Mouse (Mus musculus): ENCODE measurements at regions not wholly inside any gene's neighbourhood (a gene's known extent, or its start where the extent isn't known, plus 50 kb on each side); places are given as distances from the start of the nearest gene placed in this dataset.
A peak's percentile ranks its signal among the peaks of the same experiment; 100 is the strongest.

DNA sequence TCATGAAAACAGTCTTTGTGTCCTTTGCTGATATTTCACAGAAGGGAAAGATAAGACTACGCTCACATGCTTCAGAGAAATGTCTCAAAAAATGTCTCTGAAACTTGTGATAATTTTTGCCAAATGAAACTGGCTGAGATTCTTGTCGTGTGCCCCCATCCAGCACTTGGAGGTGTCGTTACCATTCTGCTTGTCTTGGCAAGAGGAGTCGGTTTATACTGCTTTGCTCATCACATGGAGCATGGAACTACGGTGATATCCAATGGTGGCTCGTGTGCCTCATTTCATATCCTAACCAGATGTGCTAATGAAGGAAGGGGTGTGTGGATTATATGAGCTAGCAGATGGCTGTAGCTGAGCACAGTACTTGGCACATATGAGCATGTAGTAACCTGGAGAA, 169.4 kb upstream of the Etaa1 start:
- no peaks in the 10 kb centered on the region for H3K4me1 ChIP-seq (ENCODE audit: control insufficient read depth, insufficient read depth, low read length)
- H3K4me3 ChIP-seq (ENCODE audit: low read depth, low read length) = no peak overlapping the region
- H3K9ac ChIP-seq (replicated peaks; ENCODE audit: low read depth, low read length) = no peak overlapping the region
- 83% methylated on average over 6 of the region's 6 CpGs for WGBS
- ATAC-seq (ENCODE audit: insufficient number of reproducible peaks, insufficient read depth, low FRiP score, low read depth) = no peak
- no peaks in the 10 kb centered on the region for H3K27me3 ChIP-seq (ENCODE audit: control insufficient read depth, insufficient read depth, low read length)
- no peaks in the 10 kb centered on the region for H3K36me3 ChIP-seq (ENCODE audit: control insufficient read depth, insufficient read depth, low read length)
- H3K9me3 ChIP-seq (ENCODE audit: control insufficient read depth, low read depth, low read length) = no peaks in the 10 kb centered on the region
- H3K4me2 ChIP-seq (replicated peaks; ENCODE audit: low read depth, low read length) = no peak overlapping the region
- H3K27ac ChIP-seq (ENCODE audit: low read length) = no peak overlapping the region

- H3K9me3 ChIP-seq (ENCODE audit: control insufficient read depth, low read depth, low read length) = no peaks in the 10 kb centered on the region
- H3K36me3 ChIP-seq (ENCODE audit: control insufficient read depth, insufficient read depth, low read length) = no peaks in the 10 kb centered on the region
- WGBS = 35% methylated on average over 2 of the region's 2 CpGs
- no peaks in the 10 kb centered on the region for H3K27me3 ChIP-seq (ENCODE audit: control insufficient read depth, insufficient read depth, low read length)
- H3K27ac ChIP-seq (ENCODE audit: low read length) = no peak overlapping the region
- no peak for ATAC-seq (ENCODE audit: insufficient number of reproducible peaks, insufficient read depth, low FRiP score, low read depth)
- no peaks in the 10 kb centered on the region for H3K4me1 ChIP-seq (ENCODE audit: control insufficient read depth, insufficient read depth, low read length)
- no peak overlapping the region for H3K4me3 ChIP-seq (ENCODE audit: low read depth, low read length)
- H3K9ac ChIP-seq (replicated peaks; ENCODE audit: low read depth, low read length) = no peak overlapping the region
- H3K4me2 ChIP-seq (replicated peaks; ENCODE audit: low read depth, low read length) = no peak overlapping the region
Measured at GRCm38 (mm10) chr11:18122616-18123015, 168.9 kb upstream of the Etaa1 start.

DNA sequence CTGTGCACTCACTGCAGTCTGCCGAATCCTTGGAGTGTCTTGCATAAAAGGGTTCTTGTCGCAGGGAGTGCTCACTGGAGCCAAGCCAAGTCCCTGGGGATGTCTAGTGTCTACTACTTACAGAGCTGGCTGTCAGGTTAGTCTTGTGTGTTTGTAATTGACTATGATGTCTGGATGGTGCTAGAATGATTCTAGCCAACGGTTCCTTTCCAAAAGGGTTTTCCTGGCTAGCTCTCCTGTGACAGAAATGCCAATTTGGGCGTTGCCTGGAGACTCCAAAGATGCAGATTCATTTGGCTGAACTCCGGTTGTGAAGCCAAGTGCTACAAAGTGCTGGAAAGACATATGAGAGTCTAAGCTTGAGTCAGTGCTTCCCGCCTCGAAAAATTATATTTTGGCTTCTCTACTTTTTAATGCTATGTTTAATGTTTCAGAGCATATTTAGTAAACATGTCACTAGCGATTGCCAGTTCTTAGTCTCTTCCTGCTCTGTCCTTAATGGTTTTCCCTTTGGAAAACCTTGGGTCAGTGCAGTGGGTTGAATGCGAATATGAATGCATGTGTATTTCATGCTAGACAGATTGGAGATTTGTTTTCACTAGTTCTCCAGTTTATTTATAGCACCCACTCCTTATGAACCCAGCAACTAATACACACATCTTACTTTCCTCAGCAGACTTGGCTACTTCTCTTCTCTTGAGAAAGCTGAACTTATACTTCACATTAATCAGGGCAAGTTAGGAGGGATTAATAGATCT, 162.2 kb upstream of the Etaa1 start:
- Histone ChIP-seq H3K4me3 (ENCODE audit: low read depth, low read length) (no peak overlapping the region), H3K36me3 (ENCODE audit: control insufficient read depth, insufficient read depth, low read length) (no peaks in the 10 kb centered on the region), H3K4me2 (replicated peaks; ENCODE audit: low read depth, low read length) (no peak overlapping the region), H3K9ac (replicated peaks; ENCODE audit: low read depth, low read length) (no peak overlapping the region), H3K27me3 (ENCODE audit: control insufficient read depth, insufficient read depth, low read length) (no peaks in the 10 kb centered on the region), H3K27ac (ENCODE audit: low read length) (no peak overlapping the region), H3K4me1 (ENCODE audit: control insufficient read depth, insufficient read depth, low read length) (0 out of 2 replicates have a peak, but pooled peaks cover 3% of the 10 kb centered on the region), H3K9me3 (ENCODE audit: control insufficient read depth, low read depth, low read length) (no peaks in the 10 kb centered on the region)
- 51% methylated on average over 9 of the region's 9 CpGs for WGBS
- ATAC-seq (ENCODE audit: insufficient number of reproducible peaks, insufficient read depth, low FRiP score, low read depth) = peak; percentile 67; the same call in 1 of the 2 replicates

GRCm38 (mm10) chr11:18102841-18103240, 149.2 kb upstream of the Etaa1 start:
- Histone ChIP-seq H3K36me3 (ENCODE audit: control insufficient read depth, insufficient read depth, low read length) (no peaks in the 10 kb centered on the region), H3K9ac (replicated peaks; ENCODE audit: low read depth, low read length) (no peak overlapping the region), H3K4me3 (ENCODE audit: low read depth, low read length) (no peak overlapping the region), H3K4me2 (replicated peaks; ENCODE audit: low read depth, low read length) (no peak overlapping the region), H3K27ac (ENCODE audit: low read length) (no peak overlapping the region), H3K9me3 (ENCODE audit: control insufficient read depth, low read depth, low read length) (no peaks in the 10 kb centered on the region), H3K4me1 (ENCODE audit: control insufficient read depth, insufficient read depth, low read length) (no peaks in the 10 kb centered on the region), H3K27me3 (ENCODE audit: control insufficient read depth, insufficient read depth, low read length) (no peaks in the 10 kb centered on the region)
- 68% methylated on average over 3 of the region's 3 CpGs for WGBS
- ATAC-seq (ENCODE audit: insufficient number of reproducible peaks, insufficient read depth, low FRiP score, low read depth) = no peak

DNA sequence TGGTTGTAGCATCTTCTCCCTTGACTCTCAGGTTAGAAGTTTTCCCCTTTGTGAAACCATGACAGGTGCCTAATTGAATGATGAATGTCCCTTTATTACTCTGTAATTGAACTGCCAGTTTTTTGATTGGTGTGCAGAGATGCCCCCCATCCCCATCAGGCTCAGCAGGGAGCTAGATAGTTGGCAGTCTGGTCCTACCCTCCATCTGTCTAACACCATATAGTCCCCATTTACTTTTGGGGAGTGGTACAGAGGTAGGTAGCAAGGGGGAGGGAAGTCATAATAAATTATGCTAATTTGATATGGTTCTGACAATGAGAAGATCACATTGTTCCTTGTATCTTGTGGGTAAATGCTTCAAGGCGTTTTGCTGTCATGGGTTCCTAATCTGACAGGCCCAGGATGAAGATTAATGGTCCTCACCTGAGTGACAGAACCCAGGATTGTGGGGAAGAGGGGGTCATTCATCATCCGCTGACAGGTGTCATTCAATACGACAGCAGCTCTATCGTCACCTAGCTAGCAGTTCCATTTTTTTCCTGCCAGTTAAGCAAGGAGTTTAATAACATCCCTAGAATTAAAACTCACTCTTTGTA, 122.3 kb upstream of the Etaa1 start:
- WGBS = 69% methylated on average over 4 of the region's 4 CpGs
- no peak overlapping the region for H3K9ac ChIP-seq (replicated peaks; ENCODE audit: low read depth, low read length)
- no peaks in the 10 kb centered on the region for H3K9me3 ChIP-seq (ENCODE audit: control insufficient read depth, low read depth, low read length)
- ATAC-seq (ENCODE audit: insufficient number of reproducible peaks, insufficient read depth, low FRiP score, low read depth) = no peak
- H3K4me2 ChIP-seq (replicated peaks; ENCODE audit: low read depth, low read length) = no peak overlapping the region
- H3K4me1 ChIP-seq (ENCODE audit: control insufficient read depth, insufficient read depth, low read length) = no peaks in the 10 kb centered on the region
- no peak overlapping the region for H3K27ac ChIP-seq (ENCODE audit: low read length)
- H3K27me3 ChIP-seq (ENCODE audit: control insufficient read depth, insufficient read depth, low read length) = no peaks in the 10 kb centered on the region
- no peak overlapping the region for H3K4me3 ChIP-seq (ENCODE audit: low read depth, low read length)
- H3K36me3 ChIP-seq (ENCODE audit: control insufficient read depth, insufficient read depth, low read length) = no peaks in the 10 kb centered on the region

DNA sequence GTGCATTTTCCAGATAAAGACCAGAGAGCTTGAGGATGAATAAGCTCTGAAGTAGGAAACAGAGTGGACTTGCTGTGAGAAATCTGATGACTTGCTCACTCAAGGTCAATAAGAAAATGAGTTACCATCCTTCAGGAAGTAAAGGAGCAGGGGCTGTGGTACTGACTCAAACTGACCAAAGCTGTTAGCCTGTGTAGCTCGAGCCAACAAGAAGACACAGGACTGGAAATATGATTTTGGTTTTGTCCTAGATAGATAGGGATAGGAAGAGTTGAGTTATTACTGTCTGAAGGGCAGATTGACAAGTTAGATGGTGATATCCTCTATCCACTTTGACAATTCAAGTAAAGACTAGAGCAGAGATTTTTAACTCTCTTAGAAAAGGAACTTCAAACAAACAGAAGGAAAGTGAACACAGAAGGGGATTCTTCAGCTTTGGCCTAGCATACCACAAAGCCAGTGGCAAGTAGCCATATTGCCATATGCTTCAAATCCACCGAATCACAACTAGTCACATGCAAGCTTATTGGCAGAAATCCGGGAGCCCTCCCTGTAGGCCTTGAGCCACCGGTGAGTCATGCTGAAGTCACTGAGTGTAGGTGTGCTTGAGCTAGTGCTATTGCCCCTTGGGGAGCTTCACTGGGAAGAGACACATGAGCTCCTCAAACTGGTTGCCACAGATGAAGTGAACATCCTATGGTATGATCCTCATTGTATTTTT, 117.1 kb upstream of the Etaa1 start:
- H3K9ac ChIP-seq (replicated peaks; ENCODE audit: low read depth, low read length) = no peak overlapping the region
- no peak for ATAC-seq (ENCODE audit: insufficient number of reproducible peaks, insufficient read depth, low FRiP score, low read depth)
- 79% methylated on average over 4 of the region's 4 CpGs for WGBS

GRCm38 (mm10) chr11:18070032-18070374, 116.3 kb upstream of the Etaa1 start:
- 43% methylated on average over 8 of the region's 8 CpGs for WGBS
- no peak overlapping the region for H3K27ac ChIP-seq (ENCODE audit: low read length)
- H3K9me3 ChIP-seq (ENCODE audit: control insufficient read depth, low read depth, low read length) = no peaks in the 10 kb centered on the region
- 0 out of 2 replicates have a peak, but pooled peaks cover 3% of the 10 kb centered on the region for H3K4me1 ChIP-seq (ENCODE audit: control insufficient read depth, insufficient read depth, low read length)
- H3K4me2 ChIP-seq (replicated peaks; ENCODE audit: low read depth, low read length) = no peak overlapping the region
- no peaks in the 10 kb centered on the region for H3K27me3 ChIP-seq (ENCODE audit: control insufficient read depth, insufficient read depth, low read length)
- no peak for ATAC-seq (ENCODE audit: insufficient number of reproducible peaks, insufficient read depth, low FRiP score, low read depth)
- no peaks in the 10 kb centered on the region for H3K36me3 ChIP-seq (ENCODE audit: control insufficient read depth, insufficient read depth, low read length)
- no peak overlapping the region for H3K9ac ChIP-seq (replicated peaks; ENCODE audit: low read depth, low read length)
- no peak overlapping the region for H3K4me3 ChIP-seq (ENCODE audit: low read depth, low read length)

More for the DNA sequence above, 117.1 kb upstream of the Etaa1 start:
- Histone ChIP-seq H3K4me1 (ENCODE audit: control insufficient read depth, insufficient read depth, low read length) (0 out of 2 replicates have a peak, but pooled peaks cover 3% of the 10 kb centered on the region), H3K27me3 (ENCODE audit: control insufficient read depth, insufficient read depth, low read length) (no peaks in the 10 kb centered on the region), H3K36me3 (ENCODE audit: control insufficient read depth, insufficient read depth, low read length) (no peaks in the 10 kb centered on the region), H3K4me3 (ENCODE audit: low read depth, low read length) (no peak overlapping the region), H3K9me3 (ENCODE audit: control insufficient read depth, low read depth, low read length) (no peaks in the 10 kb centered on the region), H3K4me2 (replicated peaks; ENCODE audit: low read depth, low read length) (no peak overlapping the region), H3K27ac (ENCODE audit: low read length) (no peak overlapping the region)

DNA sequence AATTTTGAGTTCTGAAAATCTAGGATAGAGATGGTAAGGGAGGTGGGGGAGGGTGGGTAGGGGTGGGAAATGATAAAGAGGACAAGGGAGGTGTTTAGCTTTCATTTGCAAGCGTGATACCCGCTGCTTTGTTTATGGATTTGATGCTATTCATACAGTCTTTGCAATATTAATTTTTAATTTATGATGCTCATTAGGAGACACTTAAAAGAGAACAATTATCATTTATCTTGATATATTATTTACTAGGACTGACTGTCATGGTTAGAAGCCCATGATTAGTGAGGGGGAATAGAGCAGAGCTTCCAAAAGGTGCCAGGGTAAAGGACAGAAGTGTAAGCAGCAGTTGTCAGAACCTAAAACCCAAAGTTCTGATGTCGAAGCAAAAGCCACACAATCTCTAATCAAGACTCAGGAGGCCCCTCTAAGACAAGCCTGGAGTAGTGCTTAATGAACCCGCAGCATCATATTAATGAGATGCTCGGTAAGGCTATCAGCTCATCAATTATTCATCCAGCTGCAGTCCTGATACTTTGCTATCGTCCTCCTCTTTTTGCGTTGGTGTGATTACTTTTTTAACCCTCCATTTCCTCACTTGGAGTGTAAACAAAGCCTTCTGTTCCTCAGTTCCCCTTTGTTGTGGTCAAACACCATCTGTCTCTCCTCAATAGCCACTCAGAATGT, 115.8 kb upstream of the Etaa1 start:
- 34% methylated on average over 7 of the region's 7 CpGs for WGBS
- Histone ChIP-seq H3K4me2 (replicated peaks; ENCODE audit: low read depth, low read length) (no peak overlapping the region), H3K36me3 (ENCODE audit: control insufficient read depth, insufficient read depth, low read length) (no peaks in the 10 kb centered on the region), H3K4me1 (ENCODE audit: control insufficient read depth, insufficient read depth, low read length) (0 out of 2 replicates have a peak, but pooled peaks cover 3% of the 10 kb centered on the region), H3K9me3 (ENCODE audit: control insufficient read depth, low read depth, low read length) (no peaks in the 10 kb centered on the region), H3K9ac (replicated peaks; ENCODE audit: low read depth, low read length) (no peak overlapping the region), H3K4me3 (ENCODE audit: low read depth, low read length) (no peak overlapping the region), H3K27me3 (ENCODE audit: control insufficient read depth, insufficient read depth, low read length) (no peaks in the 10 kb centered on the region), H3K27ac (ENCODE audit: low read length) (no peak overlapping the region)
- ATAC-seq (ENCODE audit: insufficient number of reproducible peaks, insufficient read depth, low FRiP score, low read depth) = no peak
